Mouse (Mus musculus) right cerebral cortex, adult 18-20 months (tissue): ENCODE data around the gene Oas3.
A peak's percentile ranks its signal among the peaks of the same experiment; 100 is the strongest.
"Not testable (repeated sequence)": the region's sequence is repeated elsewhere in the genome, so short reads cannot be mapped to it uniquely, and the experiment has no call there.

Experiments
- DNase-seq: peaks from one replicate; pipeline ENCODE4 v3.0.0; 2022; ENCODE audit warnings: mixed read lengths

Gene Oas3

GRCm38 (mm10) chr5:120777478-120777877 is at the start of gene Oas3:
Gene Oas3, minus strand, starts transcription at chr5:120777661.
- DNase-seq, result no peak

- no peak for DNase-seq
These were observed 41.5 kb upstream of the Oas3 start for GRCm38 (mm10) chr5:120818999-120819398.

GRCm38 (mm10) chr5:120815949-120816348 is 38.5 kb upstream of the Oas3 start:
- DNase-seq, result no peak

- no peak for DNase-seq
These were observed 35.6 kb upstream of the Oas3 start for GRCm38 (mm10) chr5:120813023-120813422.

- peak; percentile 85 for DNase-seq
These were observed 34.7 kb upstream of the Oas3 start, which contains the start of gene Oas1c for GRCm38 (mm10) chr5:120811951-120812819. Gene Oas1c, minus strand, starts transcription at chr5:120812514.

GRCm38 (mm10) chr5:120809171-120809570 is 31.7 kb upstream of the Oas3 start:
- no peak for DNase-seq

GRCm38 (mm10) chr5:120806458-120806857 is 29.0 kb upstream of the Oas3 start:
- peak; percentile 19 for DNase-seq

GRCm38 (mm10) chr5:120803596-120803995 is 26.1 kb upstream of the Oas3 start:
- no peak for DNase-seq

GRCm38 (mm10) chr5:120798943-120799342 is 21.5 kb upstream of the Oas3 start:
- DNase-seq, result not testable (repeated sequence)

- not testable (repeated sequence) for DNase-seq
These were observed 20.7 kb upstream of the Oas3 start for GRCm38 (mm10) chr5:120798147-120798546.

- not testable (repeated sequence) for DNase-seq
These were observed 18.1 kb upstream of the Oas3 start, which contains the start of gene Oas1e for GRCm38 (mm10) chr5:120795480-120796034. Gene Oas1e, minus strand, starts transcription at chr5:120795530.

GRCm38 (mm10) chr5:120793043-120793442 is 15.6 kb upstream of the Oas3 start:
- peak; percentile 22 for DNase-seq

GRCm38 (mm10) chr5:120787042-120787441 is 9.6 kb upstream of the Oas3 start:
- DNase-seq, result no peak

- DNase-seq, result no peak
These were observed 5.0 kb upstream of the Oas3 start for GRCm38 (mm10) chr5:120782446-120782845.

GRCm38 (mm10) chr5:120781646-120782045 is 4.2 kb upstream of the Oas3 start:
- DNase-seq, result no peak

- peak; percentile 5 for DNase-seq
These were observed 2.5 kb upstream of the Oas3 start for GRCm38 (mm10) chr5:120779922-120780321.

GRCm38 (mm10) chr5:120778941-120779340 is 1.5 kb upstream of the Oas3 start:
- no peak for DNase-seq

- no peak for DNase-seq
These were observed 660 bp downstream of the Oas3 start for GRCm38 (mm10) chr5:120776801-120777200.

GRCm38 (mm10) chr5:120775287-120775985 is 2.0 kb downstream of the Oas3 start:
- no peak for DNase-seq

GRCm38 (mm10) chr5:120769396-120769795 is 8.1 kb downstream of the Oas3 start:
- no peak for DNase-seq

- DNase-seq, result no peak
These were observed 12.5 kb downstream of the Oas3 start for GRCm38 (mm10) chr5:120765010-120765409.

- DNase-seq, result no peak
These were observed 15.6 kb downstream of the Oas3 start for GRCm38 (mm10) chr5:120761901-120762300.

GRCm38 (mm10) chr5:120754215-120754614 is 23.2 kb downstream of the Oas3 start:
- DNase-seq, result no peak
